Comparison of ENCODE assay signal across 8 mouse cellular contexts in genomic region chr10:79883297-79884084, GRCm38 (mm10). TPM values are rescaled to one million over a fixed set of nuclear protein-coding genes. Genes with fewer than 3 reads are reported as not detected.
DNase-seq lines count a peak whose midpoint lies in the region; ATAC-seq and TF ChIP-seq lines count a peak whose summit lies in the region.

No protein-coding gene starts in this region.

- peak overlapping the region; percentile 77 for H3K27ac ChIP-seq in gastrocnemius, adult 2 months
- H3K27ac ChIP-seq in intestine, postnatal 0 days (ENCODE audit: low read depth, low read length) = no peak overlapping the region
- H3K27ac ChIP-seq in limb, embryonic 10.5 days = peak overlapping the region; percentile 26; the same call in 1 of the 2 replicates
- no peak overlapping the region for H3K27ac ChIP-seq in midbrain, embryonic 13.5 days
- H3K27ac ChIP-seq in spleen, adult 2 months (ENCODE audit: insufficient read depth, low read length) = no peak overlapping the region

- H3K4me1 ChIP-seq in intestine, postnatal 0 days (replicated peaks; ENCODE audit: control insufficient read depth, insufficient read depth, low read length) = 0 out of 2 replicates have a peak, but pooled peaks cover 2% of the 10 kb centered on the region
- peaks cover 41% of the 10 kb centered on the region for H3K4me1 ChIP-seq in limb, embryonic 10.5 days
- H3K4me1 ChIP-seq in midbrain, embryonic 13.5 days (replicated peaks) = peaks cover 12% of the 10 kb centered on the region
- peaks cover 10% of the 10 kb centered on the region for H3K4me1 ChIP-seq in spleen, adult 2 months (ENCODE audit: control insufficient read depth, insufficient read depth, insufficient read length)

- H3K9me3 ChIP-seq in intestine, postnatal 0 days (ENCODE audit: control insufficient read depth) = no peaks in the 10 kb centered on the region
- no peaks in the 10 kb centered on the region for H3K9me3 ChIP-seq in limb, embryonic 10.5 days (replicated peaks)
- no peaks in the 10 kb centered on the region for H3K9me3 ChIP-seq in midbrain, embryonic 13.5 days

- H3K9ac ChIP-seq in intestine, postnatal 0 days (ENCODE audit: low read depth, low read length) = no peak overlapping the region
- H3K9ac ChIP-seq in midbrain, embryonic 13.5 days (replicated peaks) = no peak overlapping the region

- TF ChIP-seq CTCF in gastrocnemius, adult 2 months (IDR thresholded peaks at IDR 0.05) = peak; percentile 87
- peak; percentile 85 for TF ChIP-seq CTCF in intestine, postnatal 0 days (IDR thresholded peaks at IDR 0.05; ENCODE audit: low read depth)
- peak; percentile 80; the same call in 1 of the 2 replicates for TF ChIP-seq CTCF in spleen, adult 2 months (IDR thresholded peaks at IDR 0.05; ENCODE audit: extremely low read depth, insufficient read depth, insufficient read length, insufficient replicate concordance)

- 0 out of 2 replicates have a peak, but pooled peaks cover 9% of the 10 kb centered on the region for H3K27me3 ChIP-seq in intestine, postnatal 0 days (replicated peaks; ENCODE audit: control insufficient read depth, insufficient read depth, low read length)
- H3K27me3 ChIP-seq in limb, embryonic 10.5 days (ENCODE audit: low read depth, poor library complexity, severe bottlenecking) = peaks cover 43% of the 10 kb centered on the region
- peaks cover 40% of the 10 kb centered on the region for H3K27me3 ChIP-seq in midbrain, embryonic 13.5 days
- 0 out of 2 replicates have a peak, but pooled peaks cover 2% of the 10 kb centered on the region for H3K27me3 ChIP-seq in spleen, adult 2 months (ENCODE audit: control insufficient read depth, insufficient read depth, low read length)

- peak overlapping the region; percentile 48 for H3K4me3 ChIP-seq in gastrocnemius, adult 2 months
- H3K4me3 ChIP-seq in intestine, postnatal 0 days (ENCODE audit: low read depth, low read length) = no peak overlapping the region; the same call in 1 of the 2 replicates
- H3K4me3 ChIP-seq in limb, embryonic 10.5 days = no peak overlapping the region
- no peak overlapping the region for H3K4me3 ChIP-seq in midbrain, embryonic 13.5 days (replicated peaks)
- no peak overlapping the region for H3K4me3 ChIP-seq in spleen, adult 2 months (ENCODE audit: extremely low read depth, insufficient read depth, insufficient read length)

- no peak for TF ChIP-seq POLR2A in spleen, adult 2 months (IDR thresholded peaks at IDR 0.05; ENCODE audit: low read depth, low read length)

- DNase-seq in urinary bladder, adult 18-20 months (ENCODE audit: low spot score in 2 of 2) = peak; percentile 62 to 72
- DNase-seq in urinary bladder, postnatal 10 days (ENCODE audit: low spot score) = no peak
- peak; percentile 87 to 93 for DNase-seq in cerebellum, postnatal 14 days
- peak; percentile 87 for DNase-seq in gastrocnemius, adult 2 months
- peak; percentile 87 for DNase-seq in limb, embryonic 10.5 days (ENCODE audit: low spot score)
- DNase-seq in spleen, adult 2 months (ENCODE audit: low read depth in 1 of 2, low spot score in 2 of 2) = peak; percentile 49 to 69

- H3K36me3 ChIP-seq in intestine, postnatal 0 days (ENCODE audit: control insufficient read depth, insufficient read depth) = no peaks in the 10 kb centered on the region
- H3K36me3 ChIP-seq in limb, embryonic 10.5 days = no peaks in the 10 kb centered on the region
- H3K36me3 ChIP-seq in midbrain, embryonic 13.5 days = no peaks in the 10 kb centered on the region
- no peaks in the 10 kb centered on the region for H3K36me3 ChIP-seq in spleen, adult 2 months (ENCODE audit: control insufficient read depth, insufficient read depth, low read length)

- 0 out of 2 replicates have a peak, but pooled peaks have one; percentile 22 for ATAC-seq in intestine, postnatal 0 days
- ATAC-seq in midbrain, embryonic 13.5 days = peak; percentile 32; the same call in 1 of the 2 replicates

- intact Hi-C loops in gastrocnemius, adult 2 months (cut with DNase I) = loop anchor here (1.0 to 10.0 kb wide), 2 partner anchors 42 to 49 kb away; no protein-coding TSS in a partner anchor

- WGBS in intestine, postnatal 0 days = 21% methylated on average over 22 of the region's 22 CpGs
- WGBS in limb, embryonic 10.5 days = 18% methylated on average over 22 of the region's 22 CpGs
- 16% methylated on average over 22 of the region's 22 CpGs for WGBS in midbrain, embryonic 13.5 days
- 24% methylated on average over 22 of the region's 22 CpGs for WGBS in spleen, adult 2 months

- H3K4me2 ChIP-seq in intestine, postnatal 0 days (replicated peaks; ENCODE audit: low read depth) = 0 out of 2 replicates have a peak overlapping the region, but pooled peaks have one; percentile 21
- no peak overlapping the region for H3K4me2 ChIP-seq in midbrain, embryonic 13.5 days (replicated peaks)

RNA-seq across cellular contexts. Expression of gene Elane, which starts 2.6 kb away (rescaled TPM):
- not detected for total RNA-seq in gastrocnemius, adult 2 months (2021)
- not detected in 2 replicates for polyA plus RNA-seq in intestine, postnatal 0 days (2015; fragmentation: Nextera tagmentation; extraction: Ambion mirVana)
- polyA plus RNA-seq in limb, embryonic 10.5 days (2016; fragmentation: Nextera tagmentation; extraction: Ambion mirVana) = not detected in 2 replicates
- not detected in 2 replicates for polyA plus RNA-seq in midbrain, embryonic 13.5 days (2015; fragmentation: Nextera tagmentation; extraction: Ambion mirVana)
- polyA plus RNA-seq in spleen, adult 2 months (2012; rRNA removed) = 33.0 and 61.9 TPM in 2 replicates

RNA-seq across cellular contexts. Expression of gene Cfd, which starts 7.2 kb away (rescaled TPM):
- total RNA-seq in gastrocnemius, adult 2 months (2021) = 10 to 100 TPM; 12.9 to 77.1 TPM
- polyA plus RNA-seq in intestine, postnatal 0 days (2015; fragmentation: Nextera tagmentation; extraction: Ambion mirVana) = not detected in 2 replicates
- not detected in 2 replicates for polyA plus RNA-seq in limb, embryonic 10.5 days (2016; fragmentation: Nextera tagmentation; extraction: Ambion mirVana)
- not detected in 2 replicates for polyA plus RNA-seq in midbrain, embryonic 13.5 days (2015; fragmentation: Nextera tagmentation; extraction: Ambion mirVana)
- 71.5 and 138 TPM in 2 replicates for polyA plus RNA-seq in spleen, adult 2 months (2012; rRNA removed)

RNA-seq across cellular contexts. Expression of gene Plppr3, which starts 9.1 kb away (rescaled TPM):
- total RNA-seq in gastrocnemius, adult 2 months (2021) = under 1 TPM in 1 of 2 experiments, not detected in 1; 0.17 TPM
- 6.2 and 7.2 TPM in 2 replicates for polyA plus RNA-seq in intestine, postnatal 0 days (2015; fragmentation: Nextera tagmentation; extraction: Ambion mirVana)
- polyA plus RNA-seq in limb, embryonic 10.5 days (2016; fragmentation: Nextera tagmentation; extraction: Ambion mirVana) = 108 and 140 TPM in 2 replicates
- polyA plus RNA-seq in midbrain, embryonic 13.5 days (2015; fragmentation: Nextera tagmentation; extraction: Ambion mirVana) = 426 and 432 TPM in 2 replicates
- polyA plus RNA-seq in spleen, adult 2 months (2012; rRNA removed) = 3.6 and 4.0 TPM in 2 replicates

RNA-seq across cellular contexts. Expression of gene Prtn3, which starts 9.2 kb away (rescaled TPM):
- not detected for total RNA-seq in gastrocnemius, adult 2 months (2021)
- 1.1 TPM in 2 replicates for polyA plus RNA-seq in intestine, postnatal 0 days (2015; fragmentation: Nextera tagmentation; extraction: Ambion mirVana)
- polyA plus RNA-seq in limb, embryonic 10.5 days (2016; fragmentation: Nextera tagmentation; extraction: Ambion mirVana) = 9.1 and 15.3 TPM in 2 replicates
- 14.9 and 16.9 TPM in 2 replicates for polyA plus RNA-seq in midbrain, embryonic 13.5 days (2015; fragmentation: Nextera tagmentation; extraction: Ambion mirVana)
- 25.6 and 39.2 TPM in 2 replicates for polyA plus RNA-seq in spleen, adult 2 months (2012; rRNA removed)

RNA-seq across cellular contexts. Expression of gene Med16, which starts 25.2 kb away (rescaled TPM):
- 10 to 100 TPM; 32.6 to 37.2 TPM for total RNA-seq in gastrocnemius, adult 2 months (2021)
- polyA plus RNA-seq in intestine, postnatal 0 days (2015; fragmentation: Nextera tagmentation; extraction: Ambion mirVana) = 17.0 and 17.8 TPM in 2 replicates
- 63.6 and 67.1 TPM in 2 replicates for polyA plus RNA-seq in limb, embryonic 10.5 days (2016; fragmentation: Nextera tagmentation; extraction: Ambion mirVana)
- 62.9 and 69.1 TPM in 2 replicates for polyA plus RNA-seq in midbrain, embryonic 13.5 days (2015; fragmentation: Nextera tagmentation; extraction: Ambion mirVana)
- 46.4 and 73.7 TPM in 2 replicates for polyA plus RNA-seq in spleen, adult 2 months (2012; rRNA removed)

Comparison
In these comparisons a context has a peak if more than half of its experiments do, and no peak if none do; other contexts are left out.
1. H3K27ac ChIP-seq: peak in gastrocnemius, adult 2 months (single experiment) and limb, embryonic 10.5 days (single experiment); none in intestine, postnatal 0 days (single experiment), midbrain, embryonic 13.5 days (single experiment) and spleen, adult 2 months (single experiment).
2. RNA of gene Elane, which starts 2.6 kb away (polyA plus RNA-seq): 33.0 to 61.9 TPM in spleen, adult 2 months; not detected in limb, embryonic 10.5 days, not detected in intestine, postnatal 0 days and not detected in midbrain, embryonic 13.5 days; every median in the first group is over 10 times any median in the second.
3. RNA of gene Cfd, which starts 7.2 kb away (polyA plus RNA-seq): 71.5 to 138 TPM in spleen, adult 2 months; not detected in limb, embryonic 10.5 days, not detected in intestine, postnatal 0 days and not detected in midbrain, embryonic 13.5 days; every median in the first group is over 10 times any median in the second.
4. RNA of gene Plppr3, which starts 9.1 kb away (polyA plus RNA-seq): 426 to 432 TPM in midbrain, embryonic 13.5 days and 108 to 140 TPM in limb, embryonic 10.5 days; 6.2 to 7.2 TPM in intestine, postnatal 0 days and 3.6 to 4.0 TPM in spleen, adult 2 months; every median in the first group is over 10 times any median in the second.
5. Peak in every context shown above with its lines, with median percentiles within 50 percentile points of each other: CTCF ChIP-seq.